ENCODE assay signal across 26 mouse cellular contexts in the genomic region with DNA sequence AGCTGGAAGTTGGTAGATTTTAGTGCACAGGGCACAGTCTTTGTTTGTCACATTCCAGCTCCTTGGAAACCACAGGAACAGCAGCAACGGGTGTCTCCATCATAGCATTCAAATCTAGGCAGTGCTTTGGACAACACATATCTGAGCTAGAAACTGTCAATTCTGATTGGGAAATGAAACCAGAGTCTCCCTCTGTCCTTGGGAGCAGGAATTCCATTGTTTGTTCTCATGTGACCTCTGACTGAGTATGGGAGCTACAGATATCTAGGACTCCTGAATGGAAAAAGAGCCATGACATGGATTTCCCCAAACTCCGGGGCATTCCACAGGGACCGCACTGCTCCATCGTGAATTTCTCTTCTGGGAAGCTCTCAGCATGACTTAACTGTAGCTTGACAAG.
"Had no signal": no experiment of that assay in that cellular context is flagged by ENCODE, and none has a peak within 500 bp of the region (broad histone marks: within the 10 kb centered on the region; RNA-seq: fewer than 3 reads in every experiment).

No protein-coding gene starts in this region.

- H3K36me3 ChIP-seq: heart, embryonic 13.5 days; heart, embryonic 15.5 days; hindbrain, embryonic 10.5 days; hindbrain, embryonic 12.5 days; intestine, embryonic 15.5 days; kidney, embryonic 15.5 days; limb, embryonic 13.5 days; limb, embryonic 15.5 days; liver, embryonic 13.5 days; liver, embryonic 15.5 days had no signal

- H3K4me2 ChIP-seq: heart, embryonic 13.5 days; heart, embryonic 15.5 days; hindbrain, embryonic 12.5 days; hindbrain, embryonic 14.5 days; intestine, embryonic 15.5 days; kidney, embryonic 15.5 days; limb, embryonic 13.5 days; limb, embryonic 15.5 days; liver, embryonic 13.5 days; liver, embryonic 15.5 days had no signal

- H3K9me3 ChIP-seq: heart, embryonic 13.5 days; heart, embryonic 15.5 days; hindbrain, embryonic 10.5 days; hindbrain, embryonic 12.5 days; intestine, embryonic 15.5 days; kidney, embryonic 15.5 days; limb, embryonic 13.5 days; limb, embryonic 15.5 days; liver, embryonic 13.5 days; liver, embryonic 15.5 days had no signal

- H3K4me1 ChIP-seq: heart, embryonic 15.5 days; intestine, embryonic 15.5 days; kidney, embryonic 15.5 days; limb, embryonic 13.5 days; limb, embryonic 15.5 days; liver, embryonic 13.5 days; liver, embryonic 15.5 days had no signal

- H3K4me3 ChIP-seq: heart, embryonic 13.5 days; heart, embryonic 15.5 days; hindbrain, embryonic 10.5 days; hindbrain, embryonic 12.5 days; intestine, embryonic 15.5 days; kidney, embryonic 15.5 days; limb, embryonic 13.5 days; limb, embryonic 15.5 days; liver, embryonic 13.5 days; liver, embryonic 15.5 days had no signal

- ATAC-seq: hindbrain, embryonic 16.5 days; inflammation-experienced regulatory T-cells, adult 6 months; intestine, embryonic 15.5 days; intestine, postnatal 0 days; liver, postnatal 0 days had no signal

- H3K27me3 ChIP-seq: heart, embryonic 13.5 days; heart, embryonic 15.5 days; hindbrain, embryonic 12.5 days; intestine, embryonic 15.5 days; kidney, embryonic 15.5 days; limb, embryonic 13.5 days; limb, embryonic 15.5 days; liver, embryonic 13.5 days; liver, embryonic 15.5 days had no signal

- H3K9ac ChIP-seq: heart, embryonic 13.5 days; heart, embryonic 15.5 days; hindbrain, embryonic 12.5 days; hindbrain, embryonic 14.5 days; intestine, embryonic 15.5 days; kidney, embryonic 15.5 days; limb, embryonic 13.5 days; limb, embryonic 15.5 days; liver, embryonic 13.5 days; liver, embryonic 15.5 days; liver, postnatal 0 days had no signal

- DNase-seq: gastrocnemius, postnatal 10 days; gastrocnemius, postnatal 25 days; heart, postnatal 4 days; kidney, adult 18-20 months; kidney, adult 8-10 months; kidney, postnatal 14 days; kidney, postnatal 36 days; layer of hippocampus, adult 9-11 months; layer of hippocampus, postnatal 36 days; left cerebral cortex, postnatal 4 days; liver, embryonic 13.5 days; liver, postnatal 0 days had no signal

- H3K27ac ChIP-seq: heart, embryonic 13.5 days; heart, embryonic 15.5 days; hindbrain, embryonic 10.5 days; hindbrain, embryonic 12.5 days; hindbrain, embryonic 14.5 days; intestine, embryonic 15.5 days; kidney, embryonic 15.5 days; kidney, postnatal 0 days; limb, embryonic 13.5 days; limb, embryonic 15.5 days; liver, embryonic 13.5 days; liver, embryonic 15.5 days had no signal
